In genomic region chr15:103519386-103520378, GRCm38 (mm10) we compare ENCODE assay signal across 14 mouse cellular contexts. TPM values are rescaled to one million over a fixed set of nuclear protein-coding genes. Genes with fewer than 3 reads are reported as not detected.
DNase-seq lines count a peak whose midpoint lies in the region; ATAC-seq and TF ChIP-seq lines count a peak whose summit lies in the region.
"Had no signal": no experiment of that assay in that cellular context is flagged by ENCODE, and none has a peak within 500 bp of the region (broad histone marks: within the 10 kb centered on the region; RNA-seq: fewer than 3 reads in every experiment).

No protein-coding gene starts in this region.

- no peaks in the 10 kb centered on the region for H3K36me3 ChIP-seq in forebrain, embryonic 11.5 days (ENCODE audit: control insufficient read depth, insufficient read depth, low read length)
- H3K36me3 ChIP-seq: liver, embryonic 15.5 days had no signal

- peak overlapping the region; percentile 34; the same call in 1 of the 2 replicates for H3K4me2 ChIP-seq in forebrain, embryonic 11.5 days (ENCODE audit: low read depth, low read length, severe bottlenecking)
- H3K4me2 ChIP-seq: liver, embryonic 15.5 days had no signal

- no peaks in the 10 kb centered on the region for H3K27me3 ChIP-seq in forebrain, embryonic 11.5 days (ENCODE audit: control insufficient read depth, insufficient read depth, low read length)
- H3K27me3 ChIP-seq: liver, embryonic 15.5 days had no signal

- peak; percentile 74 for ATAC-seq in forebrain, embryonic 11.5 days (replicated peaks; ENCODE audit: low FRiP score)
- ATAC-seq: CD4-positive, CD25-positive, alpha-beta regulatory T cell, adult 4 months; intestine, embryonic 16.5 days had no signal

- no peak for DNase-seq in layer of hippocampus, adult 2 months (ENCODE audit: low spot score in 2 of 2)
- no peak for DNase-seq in layer of hippocampus, adult 18-20 months (ENCODE audit: low spot score in 2 of 2)
- DNase-seq in forebrain, embryonic 11.5 days (ENCODE audit: low spot score), result no peak
- peak; percentile 78 for DNase-seq in mesoderm, embryonic 11.5 days (ENCODE audit: low read depth, low spot score)
- no peak for DNase-seq in right cerebral cortex, postnatal 4 days
- no peak for DNase-seq in adrenal gland, adult 18-20 months (ENCODE audit: low spot score in 2 of 2)
- DNase-seq in cerebellum, adult 18-20 months, result no peak
- DNase-seq: right cerebral cortex, postnatal 14 days had no signal

- H3K4me1 ChIP-seq in forebrain, embryonic 11.5 days (replicated peaks; ENCODE audit: control insufficient read depth, insufficient read depth, low read length), result peaks cover 32% of the 10 kb centered on the region
- peaks cover 40% of the 10 kb centered on the region for H3K4me1 ChIP-seq in olfactory bulb, adult 2 months (ENCODE audit: control insufficient read depth, insufficient read depth, low read length)
- H3K4me1 ChIP-seq: liver, embryonic 15.5 days had no signal

- WGBS in forebrain, embryonic 11.5 days, result 9% methylated on average over 4 of the region's 4 CpGs
- whole genome bisulfite sequencing in olfactory bulb, adult 2 months, result 35% methylated on average over 4 of the region's 4 CpGs

- TF ChIP-seq POLR2A in olfactory bulb, adult 2 months (IDR thresholded peaks at IDR 0.05; ENCODE audit: insufficient read depth, low read depth, low read length), result no peak

- peak overlapping the region; percentile 33; the same call in 1 of the 2 replicates for H3K9ac ChIP-seq in forebrain, embryonic 11.5 days (ENCODE audit: low read length)
- H3K9ac ChIP-seq: liver, embryonic 15.5 days had no signal

- H3K27ac ChIP-seq in layer of hippocampus, adult 2 months, result peak overlapping the region; percentile 51; the same call in 1 of the 2 replicates
- H3K27ac ChIP-seq in forebrain, embryonic 11.5 days (ENCODE audit: low read depth, low read length), result peak overlapping the region; percentile 85
- peak overlapping the region; percentile 88 for H3K27ac ChIP-seq in olfactory bulb, adult 2 months (ENCODE audit: insufficient read depth, low read depth, low read length)
- H3K27ac ChIP-seq: liver, embryonic 15.5 days had no signal

- TF ChIP-seq CTCF in layer of hippocampus, adult 2 months (conservative IDR thresholded peaks at IDR 0.05), result no peak
- no peak for TF ChIP-seq CTCF in olfactory bulb, adult 2 months (IDR thresholded peaks at IDR 0.05; ENCODE audit: insufficient read depth, low read depth, low read length)

- no peak overlapping the region for H3K4me3 ChIP-seq in layer of hippocampus, adult 2 months
- H3K4me3 ChIP-seq in forebrain, embryonic 11.5 days (ENCODE audit: low read depth, low read length), result no peak overlapping the region
- H3K4me3 ChIP-seq in olfactory bulb, adult 2 months (ENCODE audit: insufficient read depth, low read depth, low read length), result no peak overlapping the region
- H3K4me3 ChIP-seq: liver, embryonic 15.5 days had no signal

- no peaks in the 10 kb centered on the region for H3K9me3 ChIP-seq in forebrain, embryonic 11.5 days (ENCODE audit: control insufficient read depth, low read length)
- H3K9me3 ChIP-seq: liver, embryonic 15.5 days had no signal

RNA-seq across cellular contexts. Expression of gene Pde1b, which starts 16.8 kb away (rescaled TPM):
- total RNA-seq in layer of hippocampus, adult 2 months (2021), result 100 to 1,000 TPM; 109 to 117 TPM
- total RNA-seq in layer of hippocampus, adult 18-20 months (2021), result 100 to 1,000 TPM; 111 to 112 TPM
- 27.2 and 29.9 TPM in 2 replicates for polyA plus RNA-seq in forebrain, embryonic 11.5 days (2014; fragmentation: Nextera tagmentation; extraction: Ambion mirVana)
- polyA plus RNA-seq in olfactory bulb, adult 2 months (2012; ENCODE audit: insufficient read depth, insufficient read length, low replicate concordance, missing spikeins), result not detected in 2 replicates
- total RNA-seq in adrenal gland, adult 18-20 months (2021), result 1 to 10 TPM; 5.1 to 8.6 TPM

RNA-seq across cellular contexts. Expression of gene Ppp1r1a, which starts 18.1 kb away (rescaled TPM):
- total RNA-seq in layer of hippocampus, adult 2 months (2021), result 100 to 1,000 TPM; 118 to 136 TPM
- total RNA-seq in layer of hippocampus, adult 18-20 months (2021), result 100 to 1,000 TPM; 113 to 123 TPM
- 38.8 and 43.7 TPM in 2 replicates for polyA plus RNA-seq in forebrain, embryonic 11.5 days (2014; fragmentation: Nextera tagmentation; extraction: Ambion mirVana)
- polyA plus RNA-seq in olfactory bulb, adult 2 months (2012; ENCODE audit: insufficient read depth, insufficient read length, low replicate concordance, missing spikeins), result not detected in 2 replicates
- 10 to 100 TPM; 18.1 to 19.8 TPM for total RNA-seq in adrenal gland, adult 18-20 months (2021)
- total RNA-seq: granulocyte monocyte progenitor cell, adult 5-6 weeks; megakaryocyte-erythroid progenitor cell, adult 5-6 weeks had no signal
- polyA plus RNA-seq: CD4-positive, CD25-positive, alpha-beta regulatory T cell, adult 4 months had no signal

RNA-seq across cellular contexts. Expression of gene Glycam1, which starts 45.2 kb away (rescaled TPM):
- 1 to 10 TPM in 1 of 2 experiments, not detected in 1; 1.7 TPM for total RNA-seq in layer of hippocampus, adult 2 months (2021)
- total RNA-seq in layer of hippocampus, adult 18-20 months (2021), result under 1 TPM; 0.58 to 0.74 TPM
- not detected in 2 replicates for polyA plus RNA-seq in forebrain, embryonic 11.5 days (2014; fragmentation: Nextera tagmentation; extraction: Ambion mirVana)
- not detected in 2 replicates for polyA plus RNA-seq in olfactory bulb, adult 2 months (2012; ENCODE audit: insufficient read depth, insufficient read length, low replicate concordance, missing spikeins)
- not detected for total RNA-seq in adrenal gland, adult 18-20 months (2021)
- total RNA-seq: granulocyte monocyte progenitor cell, adult 5-6 weeks; megakaryocyte-erythroid progenitor cell, adult 5-6 weeks had no signal
- polyA plus RNA-seq: CD4-positive, CD25-positive, alpha-beta regulatory T cell, adult 4 months; intestine, embryonic 16.5 days; liver, embryonic 15.5 days had no signal

Comparison
In these comparisons a context has a peak if more than half of its experiments do, and no peak if none do; other contexts are left out.
1. RNA of gene Pde1b, which starts 16.8 kb away (total RNA-seq): 109 to 117 TPM in layer of hippocampus, adult 2 months and 111 to 112 TPM in layer of hippocampus, adult 18-20 months; 5.1 to 8.6 TPM in adrenal gland, adult 18-20 months; every median in the first group is over 10 times any median in the second.
2. RNA of gene Ppp1r1a, which starts 18.1 kb away (total RNA-seq): 118 to 136 TPM in layer of hippocampus, adult 2 months and 113 to 123 TPM in layer of hippocampus, adult 18-20 months; 18.1 to 19.8 TPM in adrenal gland, adult 18-20 months; every median in the first group is over 4 times any median in the second.
3. Peak in every context shown above with its lines, with median percentiles within 50 percentile points of each other: H3K27ac ChIP-seq.